10 mouse cellular contexts compared by ENCODE assay signal in the genomic region with DNA sequence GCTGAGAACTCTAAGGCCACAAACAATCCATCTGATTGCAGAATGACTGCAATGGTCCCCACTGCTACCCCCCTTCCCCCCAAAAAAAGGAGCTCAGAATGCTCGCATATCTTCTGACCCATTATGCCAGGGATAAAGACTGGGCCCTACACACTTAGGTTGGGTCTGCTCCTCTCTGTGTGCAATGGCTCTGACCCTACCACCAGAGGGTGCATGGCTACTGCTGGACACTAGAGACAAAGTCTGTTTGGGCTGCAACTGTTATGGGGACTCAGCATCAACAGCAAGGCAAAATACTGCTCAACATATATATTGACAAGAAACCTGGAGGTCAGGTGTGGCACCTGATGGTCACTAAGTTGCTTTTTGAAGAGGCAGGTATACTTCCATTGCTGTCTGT. TPM values are rescaled to one million over a fixed set of nuclear protein-coding genes. Genes with fewer than 3 reads are reported as not detected.
DNase-seq lines count a peak whose midpoint lies in the region; ATAC-seq and TF ChIP-seq lines count a peak whose summit lies in the region.
"Had no signal": no experiment of that assay in that cellular context is flagged by ENCODE, and none has a peak within 500 bp of the region (broad histone marks: within the 10 kb centered on the region; RNA-seq: fewer than 3 reads in every experiment).

No protein-coding gene starts in this region.

- H3K9ac ChIP-seq in lung, embryonic 14.5 days: no peak overlapping the region
- H3K9ac ChIP-seq: embryonic facial prominence, embryonic 15.5 days; liver, embryonic 13.5 days had no signal

- no peak overlapping the region for H3K4me2 ChIP-seq in lung, embryonic 14.5 days
- H3K4me2 ChIP-seq: embryonic facial prominence, embryonic 15.5 days; liver, embryonic 13.5 days had no signal

- no peak for ATAC-seq in lung, embryonic 14.5 days (ENCODE audit: insufficient read depth)
- ATAC-seq in megakaryocyte-erythroid progenitor cell, adult 5-6 weeks (replicated peaks; ENCODE audit: low FRiP score, low TSS enrichment, poor library complexity, severe bottlenecking): peak; percentile 80

- H3K27me3 ChIP-seq in lung, embryonic 14.5 days (ENCODE audit: insufficient read depth, low read length): no peaks in the 10 kb centered on the region
- H3K27me3 ChIP-seq: embryonic facial prominence, embryonic 15.5 days; liver, embryonic 13.5 days had no signal

- H3K36me3 ChIP-seq in lung, embryonic 14.5 days (ENCODE audit: insufficient read depth): peaks cover 4% of the 10 kb centered on the region; the same call in 1 of the 2 replicates
- H3K36me3 ChIP-seq: liver, embryonic 13.5 days had no signal

- TF ChIP-seq CTCF in gastrocnemius, adult 2 months (IDR thresholded peaks at IDR 0.05): peak; percentile 29; the same call in 1 of the 2 replicates
- peak; percentile 61 for TF ChIP-seq CTCF in lung, embryonic 14.5 days (IDR thresholded peaks at IDR 0.05; ENCODE audit: low read depth)

- no peak overlapping the region for H3K27ac ChIP-seq in gastrocnemius, adult 2 months
- no peak overlapping the region for H3K27ac ChIP-seq in lung, embryonic 14.5 days (ENCODE audit: low read depth)
- H3K27ac ChIP-seq: embryonic facial prominence, embryonic 15.5 days; liver, embryonic 13.5 days had no signal

- no peaks in the 10 kb centered on the region for H3K4me1 ChIP-seq in lung, embryonic 14.5 days (ENCODE audit: insufficient read depth)
- H3K4me1 ChIP-seq: embryonic facial prominence, embryonic 15.5 days; liver, embryonic 13.5 days had no signal

- 81% methylated on average over 1 of the region's 1 CpGs for WGBS in lung, embryonic 14.5 days

- no peak overlapping the region for H3K4me3 ChIP-seq in gastrocnemius, adult 2 months
- H3K4me3 ChIP-seq in lung, embryonic 14.5 days (ENCODE audit: low read depth, low read length): no peak overlapping the region
- H3K4me3 ChIP-seq: embryonic facial prominence, embryonic 15.5 days; liver, embryonic 13.5 days had no signal

- no peak for DNase-seq in gastrocnemius, adult 2 months
- no peak for DNase-seq in gastrocnemius, postnatal 36 days
- DNase-seq in lung, embryonic 14.5 days: peak; percentile 37
- no peak for DNase-seq in lung, postnatal 36 days
- peak; percentile 10 for DNase-seq in ES-CJ7 (ENCODE audit: low read depth, low spot score)
- DNase-seq in heart, adult 9 months (ENCODE audit: low spot score in 2 of 2): no peak
- DNase-seq in left cerebral cortex, adult 11 months (ENCODE audit: low spot score): no peak
- DNase-seq: liver, embryonic 13.5 days had no signal

- intact Hi-C loops in gastrocnemius, adult 2 months (cut with DNase I): no loop called here
- intact Hi-C loops in gastrocnemius, postnatal 36 days (cut with DNase I): loop anchor here (5.0 to 10.0 kb wide), 2 partner anchors 291 to 364 kb away; no protein-coding TSS in a partner anchor

- no peaks in the 10 kb centered on the region for H3K9me3 ChIP-seq in lung, embryonic 14.5 days (ENCODE audit: low read depth, low read length)
- H3K9me3 ChIP-seq: embryonic facial prominence, embryonic 15.5 days; liver, embryonic 13.5 days had no signal

RNA-seq across cellular contexts. Expression of gene Tmtc4, which starts 32.9 kb away (rescaled TPM):
- 1 to 10 TPM; 1.5 to 5.7 TPM for total RNA-seq in gastrocnemius, adult 2 months (2021)
- 1 to 10 TPM; 3.0 to 4.0 TPM for total RNA-seq in gastrocnemius, postnatal 36 days (2021)
- polyA plus RNA-seq in lung, embryonic 14.5 days (2014; fragmentation: Nextera tagmentation; extraction: Ambion mirVana): 18.6 and 20.7 TPM in 2 replicates
- 7.6 and 10.6 TPM in 2 replicates for total RNA-seq in megakaryocyte-erythroid progenitor cell, adult 5-6 weeks (2014; fragmentation: Nextera tagmentation)
- 6.9 and 10.6 TPM in 2 replicates for total RNA-seq in megakaryocyte-erythroid progenitor cell, adult 5-6 weeks (2017)

RNA-seq across cellular contexts. Expression of gene Ggact, which starts 37.4 kb away (rescaled TPM):
- total RNA-seq in gastrocnemius, adult 2 months (2021): 10 to 100 TPM; 13.8 to 20.4 TPM
- 10 to 100 TPM; 12.8 to 14.7 TPM for total RNA-seq in gastrocnemius, postnatal 36 days (2021)
- 15.5 and 16.1 TPM in 2 replicates for polyA plus RNA-seq in lung, embryonic 14.5 days (2014; fragmentation: Nextera tagmentation; extraction: Ambion mirVana)
- total RNA-seq in megakaryocyte-erythroid progenitor cell, adult 5-6 weeks (2014; fragmentation: Nextera tagmentation): 15.9 and 24.0 TPM in 2 replicates
- total RNA-seq in megakaryocyte-erythroid progenitor cell, adult 5-6 weeks (2017): 18.0 and 31.5 TPM in 2 replicates

Comparison
In these comparisons a context has a peak if more than half of its experiments do, and no peak if none do; other contexts are left out.
1. DNase-seq: peak in lung, embryonic 14.5 days (single experiment) and ES-CJ7 (single experiment); none in gastrocnemius, adult 2 months (single experiment), gastrocnemius, postnatal 36 days (0 of 2), lung, postnatal 36 days (single experiment), heart, adult 9 months (0 of 2) and left cerebral cortex, adult 11 months (single experiment).